ENCODE assay signal across 8 mouse cellular contexts in genomic region chr2:135717232-135718134, GRCm38 (mm10). TPM values are rescaled to one million over a fixed set of nuclear protein-coding genes. Genes with fewer than 3 reads are reported as not detected.
DNase-seq lines count a peak whose midpoint lies in the region; ATAC-seq and TF ChIP-seq lines count a peak whose summit lies in the region.

No protein-coding gene starts in this region.

- DNase-seq in ES-E14 (ENCODE audit: low read depth, low spot score) = no peak
- peak; percentile 71 for DNase-seq in cerebellum, adult 8-10 months
- peak; percentile 83 for DNase-seq in gastrocnemius, postnatal 14 days
- peak; percentile 77 for DNase-seq in left cerebral cortex, postnatal 4 days
- no peak for DNase-seq in embryo, embryonic 10.5 days (ENCODE audit: low spot score)

- H3K27ac ChIP-seq in ES-E14 (ENCODE audit: insufficient read depth, low read depth, low read length, poor library complexity, severe bottlenecking) = peak overlapping the region; percentile 37; the same call in 1 of the 2 replicates
- H3K27ac ChIP-seq in hindbrain, embryonic 16.5 days (ENCODE audit: low read depth, low read length) = peak overlapping the region; percentile 75
- H3K27ac ChIP-seq in midbrain, embryonic 16.5 days (ENCODE audit: low read length) = peak overlapping the region; percentile 71

- H3K4me3 ChIP-seq in ES-E14 (ENCODE audit: insufficient read depth in 1 of 2, low read depth in 1 of 2, low read length in 2 of 2, poor library complexity in 1 of 2, severe bottlenecking in 1 of 2) = peak overlapping the region in 1 of 2 experiments; percentile 2; a peak in 1 of 4 replicates
- no peak overlapping the region for H3K4me3 ChIP-seq in hindbrain, embryonic 16.5 days (ENCODE audit: low read length)
- H3K4me3 ChIP-seq in midbrain, embryonic 16.5 days (ENCODE audit: low read depth, low read length) = no peak overlapping the region

- peak overlapping the region; percentile 40 for H3K4me2 ChIP-seq in hindbrain, embryonic 16.5 days (ENCODE audit: low read length)
- peak overlapping the region; percentile 47 for H3K4me2 ChIP-seq in midbrain, embryonic 16.5 days (ENCODE audit: low read length)

- in situ Hi-C loops in ES-E14 (cut with MboI; ENCODE audit: low sequenced_read_pairs in 2 of 2, unreplicated experiment in 2 of 2) = no loop called here

- no peaks in the 10 kb centered on the region for H3K36me3 ChIP-seq in ES-E14 (ENCODE audit: control insufficient read depth, insufficient read depth, low read length, poor library complexity, severe bottlenecking)
- no peaks in the 10 kb centered on the region for H3K36me3 ChIP-seq in hindbrain, embryonic 16.5 days (ENCODE audit: control insufficient read depth, insufficient read depth, low read length)
- H3K36me3 ChIP-seq in midbrain, embryonic 16.5 days (ENCODE audit: control insufficient read depth, insufficient read depth, low read length) = no peaks in the 10 kb centered on the region

- WGBS in hindbrain, embryonic 16.5 days = 21% methylated on average over 16 of the region's 16 CpGs
- 24% methylated on average over 16 of the region's 16 CpGs for WGBS in midbrain, embryonic 16.5 days

- peak; percentile 75 for ATAC-seq in hindbrain, embryonic 16.5 days
- peak; percentile 57 for ATAC-seq in midbrain, embryonic 16.5 days
- ATAC-seq in CD4-positive, CD25-positive, alpha-beta regulatory T cell, adult 4 months = no peak

- intact Hi-C loops in gastrocnemius, postnatal 14 days (cut with DNase I; ENCODE audit: low total_unique reads) = no loop called here
- intact Hi-C loops in left cerebral cortex, postnatal 4 days (cut with DNase I) = no loop called here

- 0 out of 2 replicates have a peak overlapping the region, but pooled peaks have one; percentile 35 for H3K9ac ChIP-seq in ES-E14 (ENCODE audit: insufficient read depth, low read depth, low read length, poor library complexity, severe bottlenecking)
- H3K9ac ChIP-seq in hindbrain, embryonic 16.5 days (ENCODE audit: low read depth, low read length) = peak overlapping the region; percentile 53
- peak overlapping the region; percentile 27; the same call in 1 of the 2 replicates for H3K9ac ChIP-seq in midbrain, embryonic 16.5 days (ENCODE audit: low read depth, low read length)

- H3K4me1 ChIP-seq in ES-E14 (ENCODE audit: control insufficient read depth in 2 of 2, insufficient read depth in 2 of 2, low read length in 2 of 2, poor library complexity in 1 of 2) = peaks cover 6 to 10% of the 10 kb centered on the region in 2 experiments; a peak in 2 of 4 replicates
- peaks cover 18% of the 10 kb centered on the region for H3K4me1 ChIP-seq in hindbrain, embryonic 16.5 days (ENCODE audit: control insufficient read depth, insufficient read depth, low read depth, low read length)
- H3K4me1 ChIP-seq in midbrain, embryonic 16.5 days (ENCODE audit: control insufficient read depth, insufficient read depth, low read length) = peaks cover 30% of the 10 kb centered on the region

- H3K9me3 ChIP-seq in ES-E14 (ENCODE audit: control insufficient read depth, insufficient read depth, low read depth, low read length) = no peaks in the 10 kb centered on the region
- H3K9me3 ChIP-seq in hindbrain, embryonic 16.5 days (ENCODE audit: control insufficient read depth, low read length) = no peaks in the 10 kb centered on the region
- no peaks in the 10 kb centered on the region for H3K9me3 ChIP-seq in midbrain, embryonic 16.5 days (replicated peaks; ENCODE audit: control insufficient read depth, low read length, poor library complexity, severe bottlenecking)

- H3K27me3 ChIP-seq in hindbrain, embryonic 16.5 days (replicated peaks; ENCODE audit: control insufficient read depth, insufficient read depth, low read length) = no peaks in the 10 kb centered on the region
- H3K27me3 ChIP-seq in midbrain, embryonic 16.5 days (ENCODE audit: control insufficient read depth, insufficient read depth, low read depth, low read length) = no peaks in the 10 kb centered on the region

TF ChIP-seq in ES-E14, 5 proteins besides CTCF, POLR2A, EP300 and RAD21:
- TF ChIP-seq ZC3H11A (IDR thresholded peaks at IDR 0.05; ENCODE audit: borderline replicate concordance, low read depth, low read length) = no peak
- TF ChIP-seq HCFC1 (IDR thresholded peaks at IDR 0.05; ENCODE audit: borderline replicate concordance, insufficient read depth, low read length) = no peak
- TF ChIP-seq ZNF384 (IDR thresholded peaks at IDR 0.05; ENCODE audit: low read depth, low read length) = no peak
- TF ChIP-seq CHD2 (IDR thresholded peaks at IDR 0.05; ENCODE audit: low read depth, low read length) = no peak
- no peak for TF ChIP-seq MAFK (IDR thresholded peaks at IDR 0.05; ENCODE audit: insufficient read depth, low read depth, low read length)

RNA-seq across cellular contexts. Expression of gene Plcb4, which starts 58.7 kb away (rescaled TPM):
- 24.0 and 31.6 TPM in 2 replicates for total RNA-seq in ES-E14 (2012; rRNA removed)
- 10 to 100 TPM; 25.7 to 34.5 TPM for total RNA-seq in gastrocnemius, postnatal 14 days (2021)
- 36.3 and 40.8 TPM in 2 replicates for polyA plus RNA-seq in hindbrain, embryonic 16.5 days (2015; fragmentation: Nextera tagmentation; extraction: Ambion mirVana)
- total RNA-seq in left cerebral cortex, postnatal 4 days (2021) = 10 to 100 TPM; 31.9 to 32.5 TPM
- polyA plus RNA-seq in midbrain, embryonic 16.5 days (2015; fragmentation: Nextera tagmentation; extraction: Ambion mirVana) = 44.4 and 51.4 TPM in 2 replicates
- polyA plus RNA-seq in CD4-positive, CD25-positive, alpha-beta regulatory T cell, adult 4 months (2017; shearing (Covaris generic)) = 10 to 100 TPM; 13.8 to 16.2 TPM

Comparison
In these comparisons a context has a peak if more than half of its experiments do, and no peak if none do; other contexts are left out.
1. DNase-seq: peak in cerebellum, adult 8-10 months (single experiment), gastrocnemius, postnatal 14 days (single experiment) and left cerebral cortex, postnatal 4 days (single experiment); none in ES-E14 (single experiment) and embryo, embryonic 10.5 days (single experiment).
2. Peak in every context shown above with its lines, with median percentiles within 50 percentile points of each other: H3K27ac ChIP-seq and H3K9ac ChIP-seq.